Mouse (Mus musculus): ENCODE results near the gene Zdhhc12.
"Not testable (repeated sequence)": the region's sequence is repeated elsewhere in the genome, so short reads cannot be mapped to it uniquely, and the experiment has no call there.

The Zdhhc12 gene

GRCm38 (mm10) chr2:30063235-30063634, 30.2 kb downstream of the Zdhhc12 start:
- no peak for DNase-seq (ENCODE audit: low spot score)

DNA sequence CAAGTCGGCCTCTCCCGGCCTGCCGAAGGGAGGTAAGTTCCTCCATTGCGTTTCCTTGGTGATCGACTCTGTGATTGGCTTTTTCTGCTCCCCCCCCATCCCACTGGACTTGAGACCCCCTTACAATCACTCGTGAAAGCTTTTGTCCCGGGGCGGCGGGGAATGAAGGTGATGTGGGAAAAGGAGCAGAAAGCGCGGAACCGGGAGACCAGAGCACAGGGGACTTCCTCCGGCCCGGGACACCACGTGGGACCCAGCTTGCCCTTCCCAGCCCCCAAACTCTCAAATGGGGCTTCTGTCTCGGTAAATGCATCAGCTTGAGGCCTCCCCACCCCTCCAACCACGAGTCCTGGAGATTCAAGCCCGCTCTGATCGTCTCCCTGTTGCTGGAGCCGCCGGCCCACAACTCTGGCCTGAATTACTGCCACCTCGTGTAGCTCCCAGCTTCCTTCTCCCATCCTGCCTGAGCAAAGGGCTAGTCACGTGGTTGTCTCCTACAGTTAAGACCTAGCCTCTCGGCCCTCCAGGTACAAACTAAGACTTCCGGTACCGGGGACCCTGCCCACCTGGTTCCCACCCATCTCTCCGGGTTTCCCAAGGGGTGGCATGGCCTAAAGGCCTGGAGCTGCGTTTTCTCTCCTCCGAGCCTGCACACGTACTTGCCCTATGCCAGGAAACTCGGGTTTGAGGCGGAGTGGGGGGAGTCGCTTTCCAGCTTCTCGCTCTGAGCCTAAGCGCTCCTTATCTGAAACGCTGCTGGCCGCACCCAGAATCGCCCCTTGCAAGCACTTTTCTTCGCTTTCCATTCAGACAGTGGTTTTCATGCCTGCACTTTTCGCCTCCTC, 31.0 kb downstream of the Zdhhc12 start:
- no peak for DNase-seq (ENCODE audit: low spot score)

DNA sequence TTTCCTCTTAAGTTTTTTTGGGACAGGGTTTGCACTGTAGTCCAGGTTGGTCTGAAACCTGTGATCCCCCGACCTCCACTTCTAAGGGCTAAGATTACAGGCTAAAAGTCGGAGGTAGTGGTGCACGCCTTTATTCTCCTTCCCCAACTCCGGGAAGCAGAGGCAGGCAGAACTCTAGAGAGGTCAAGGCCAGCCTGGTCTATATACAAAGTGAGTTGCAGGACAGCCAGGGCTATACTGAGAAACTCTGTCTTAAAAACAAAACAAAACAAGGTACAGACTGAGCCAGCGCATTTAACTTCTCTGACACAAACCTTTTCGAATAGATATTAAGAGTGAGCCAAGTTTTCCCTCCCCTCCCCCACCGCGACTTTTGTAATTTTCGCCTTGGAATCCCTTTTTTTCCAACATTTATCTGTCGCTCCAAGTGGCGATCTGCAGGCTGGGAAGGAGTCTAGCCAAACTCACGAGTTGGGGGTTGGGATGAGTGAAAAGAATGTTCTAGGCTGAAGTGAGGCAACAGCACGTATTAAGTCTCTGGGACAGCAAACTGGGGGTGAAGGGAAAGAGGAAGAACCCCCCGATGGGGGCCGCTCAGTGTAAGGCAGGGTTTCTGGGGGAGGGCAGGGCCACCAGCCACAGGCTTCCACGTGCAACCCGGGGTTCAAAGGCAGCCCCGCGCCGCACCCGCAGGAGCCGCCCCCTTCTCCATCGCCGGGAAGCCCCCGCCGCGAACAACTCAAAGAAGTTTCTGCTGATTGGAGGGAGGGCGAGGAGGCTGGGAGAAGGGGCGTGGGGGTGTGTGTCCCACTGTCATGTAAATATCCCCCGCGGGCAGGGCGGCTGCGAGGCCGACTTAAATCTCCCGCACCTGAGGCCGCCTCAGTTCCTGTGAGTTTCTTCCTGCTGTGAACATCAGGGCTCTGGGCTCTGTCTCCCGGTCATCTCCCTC, 32.0 kb downstream of the Zdhhc12 start:
- DNase-seq (ENCODE audit: low spot score) = no peak

DNA sequence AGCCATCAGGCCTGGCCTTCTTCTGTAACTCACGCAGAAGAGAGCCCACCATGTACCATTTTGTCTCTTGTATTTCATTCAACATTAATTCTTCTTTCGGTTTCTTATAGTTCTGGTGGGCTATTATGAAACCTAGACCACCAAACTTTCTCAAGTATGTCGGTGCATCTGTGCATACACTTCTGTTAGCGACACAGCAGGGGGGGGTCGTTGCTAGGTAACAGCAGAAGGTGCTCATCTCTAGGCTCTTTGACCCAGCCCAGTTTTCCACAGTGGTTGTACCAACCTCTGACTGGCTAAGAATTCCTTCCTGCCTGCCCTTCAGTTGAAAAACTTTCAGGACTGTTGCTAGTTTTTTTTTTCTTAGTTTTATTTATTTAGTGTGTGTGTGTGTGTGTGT, 35.0 kb downstream of the Zdhhc12 start:
- no peak for DNase-seq (ENCODE audit: low spot score)

- no peak for DNase-seq (ENCODE audit: low spot score)
Measured at GRCm38 (mm10) chr2:30057223-30057904, 36.1 kb downstream of the Zdhhc12 start, which contains the start of gene Set. Set (plus strand) TSS chr2:30057378.

- DNase-seq (ENCODE audit: low spot score) = no peak
Measured at GRCm38 (mm10) chr2:30056736-30057135, 36.7 kb downstream of the Zdhhc12 start.

- not testable (repeated sequence) for DNase-seq (ENCODE audit: low spot score)
Measured at GRCm38 (mm10) chr2:30055310-30055709, 38.1 kb downstream of the Zdhhc12 start.

GRCm38 (mm10) chr2:30051992-30052761, 41.3 kb downstream of the Zdhhc12 start:
- no peak for DNase-seq (ENCODE audit: low spot score)

- DNase-seq (ENCODE audit: low spot score) = no peak
Measured at GRCm38 (mm10) chr2:30049831-30050230, 43.6 kb downstream of the Zdhhc12 start.

- peak; percentile 97 for DNase-seq (ENCODE audit: low spot score)
Measured at GRCm38 (mm10) chr2:30048699-30049388, 44.6 kb downstream of the Zdhhc12 start, which contains the start of gene Wdr34. Wdr34 (minus strand) TSS chr2:30048881.

DNA sequence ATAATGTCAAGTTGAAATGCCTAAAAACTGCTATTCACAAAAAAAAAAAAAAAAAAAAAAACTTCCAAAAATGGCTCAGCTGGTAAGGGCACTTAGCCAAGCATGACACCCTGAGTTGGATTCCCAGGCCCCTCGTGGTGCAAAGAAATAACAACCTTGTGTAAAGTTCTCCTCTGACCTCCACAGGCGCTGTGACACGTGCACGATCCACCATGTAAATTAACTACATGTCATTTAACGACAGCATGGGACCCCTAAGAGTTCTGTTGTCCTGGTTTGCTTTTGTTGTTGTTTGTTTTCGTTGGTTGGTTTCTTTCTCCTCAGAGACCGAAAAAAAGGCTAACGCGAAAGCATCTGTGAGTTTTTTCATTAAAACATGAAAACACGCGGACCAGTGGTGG, 45.3 kb downstream of the Zdhhc12 start:
- DNase-seq (ENCODE audit: low spot score) = no peak

- DNase-seq (ENCODE audit: low spot score) = no peak
Measured at GRCm38 (mm10) chr2:30047127-30047526, 46.3 kb downstream of the Zdhhc12 start.

DNA sequence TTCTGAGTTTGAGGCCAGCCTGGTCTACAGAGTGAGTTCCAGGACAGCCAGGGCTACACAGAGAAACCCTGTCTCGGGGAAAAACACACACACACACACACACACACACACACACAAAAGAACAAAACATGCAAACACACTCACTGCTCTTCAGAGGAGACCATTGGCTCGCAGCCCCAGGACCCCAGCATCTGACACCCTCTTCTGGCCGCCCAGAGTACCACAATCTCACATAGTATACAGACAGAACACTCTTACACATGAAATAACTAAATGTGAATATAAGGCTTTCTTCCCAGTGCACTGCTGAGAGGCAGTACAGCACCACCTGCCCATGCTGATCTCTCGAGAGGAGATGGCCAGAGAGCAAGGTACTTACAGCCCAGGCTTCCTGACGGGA, 48.9 kb downstream of the Zdhhc12 start:
- DNase-seq (ENCODE audit: low spot score) = no peak

- DNase-seq (ENCODE audit: low spot score) = peak; percentile 53
Measured at GRCm38 (mm10) chr2:30042445-30042844, 51.0 kb downstream of the Zdhhc12 start.

Data from urinary bladder, postnatal 10 days (tissue).